Mouse (Mus musculus): ENCODE measurements around the gene Melk. TPM values are rescaled to one million over a fixed set of nuclear protein-coding genes. Genes with fewer than 3 reads are reported as not detected.

Gene Melk
- polyA plus RNA-seq, 1 experiment, result 0.14 TPM

GRCm38 (mm10) chr4:44402607-44403006 is 101.9 kb downstream of the Melk start:
- Histone ChIP-seq H3K4me1 (ENCODE audit: control insufficient read depth) (no peaks in the 10 kb centered on the region), H3K4me3 (replicated peaks) (no peak overlapping the region), H3K36me3 (ENCODE audit: control insufficient read depth) (no peaks in the 10 kb centered on the region), H3K27me3 (ENCODE audit: control insufficient read depth) (no peaks in the 10 kb centered on the region), H3K9me3 (ENCODE audit: control insufficient read depth, low read length) (no peaks in the 10 kb centered on the region)
- TF ChIP-seq TAL1 (IDR thresholded peaks at IDR 0.05; ENCODE audit: low read length) (no peak), GATA1 (IDR thresholded peaks at IDR 0.05; ENCODE audit: low read length) (no peak)

- no peaks in the 10 kb centered on the region for H3K9me3 ChIP-seq (ENCODE audit: control insufficient read depth, low read length)
- no peaks in the 10 kb centered on the region for H3K36me3 ChIP-seq (ENCODE audit: control insufficient read depth)
- no peaks in the 10 kb centered on the region for H3K27me3 ChIP-seq (ENCODE audit: control insufficient read depth)
- H3K4me1 ChIP-seq (ENCODE audit: control insufficient read depth), result no peaks in the 10 kb centered on the region
- H3K4me3 ChIP-seq (replicated peaks), result no peak overlapping the region
- TF ChIP-seq TAL1 (IDR thresholded peaks at IDR 0.05; ENCODE audit: low read length) (no peak), GATA1 (IDR thresholded peaks at IDR 0.05; ENCODE audit: low read length) (no peak)
Measured at GRCm38 (mm10) chr4:44404487-44404886, 103.8 kb downstream of the Melk start.

Other genes starting within 250 kb of the Melk start
- gene Gne, start 216.7 kb upstream of the Melk start, polyA plus RNA-seq (2012), result 0.68 and 0.76 TPM in 2 replicates
- 1.3 and 2.1 TPM in 2 replicates for gene Rnf38, start 67.1 kb upstream of the Melk start, polyA plus RNA-seq (2012)

Data from erythroblast, embryonic 14.5 days (primary cell).